ENCODE assay signal across 20 mouse cellular contexts in the genomic region with DNA sequence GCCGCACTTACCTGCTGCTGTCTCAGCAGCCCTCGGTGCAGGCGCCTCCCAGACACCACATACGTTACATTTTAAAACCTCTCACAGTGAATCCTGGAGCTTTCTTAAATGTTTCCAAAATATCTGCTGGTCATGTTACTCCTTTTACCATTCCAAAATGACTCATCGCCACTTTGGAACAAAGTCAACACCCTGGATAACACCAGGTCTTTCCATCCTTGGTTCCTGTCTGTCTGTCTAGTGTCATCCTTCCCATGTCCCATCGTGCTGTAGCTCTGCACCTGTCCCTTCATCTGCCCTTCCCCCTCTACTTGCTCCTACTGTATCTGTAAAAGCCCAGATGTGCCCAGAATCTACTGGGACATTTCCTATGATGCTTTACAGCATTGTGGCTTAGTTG. TPM values are rescaled to one million over a fixed set of nuclear protein-coding genes. Genes with fewer than 3 reads are reported as not detected.
DNase-seq lines count a peak whose midpoint lies in the region; ATAC-seq and TF ChIP-seq lines count a peak whose summit lies in the region.
"Had no signal": no experiment of that assay in that cellular context is flagged by ENCODE, and none has a peak within 500 bp of the region (broad histone marks: within the 10 kb centered on the region; RNA-seq: fewer than 3 reads in every experiment).

No protein-coding gene starts in this region.

- no peaks in the 10 kb centered on the region for H3K9me3 ChIP-seq in liver, embryonic 12.5 days (replicated peaks)
- H3K9me3 ChIP-seq in liver, postnatal 0 days (ENCODE audit: low read length): no peaks in the 10 kb centered on the region
- H3K9me3 ChIP-seq: embryonic facial prominence, embryonic 12.5 days; forebrain, embryonic 15.5 days; heart, embryonic 10.5 days; hindbrain, embryonic 13.5 days; midbrain, embryonic 10.5 days had no signal

- H3K9ac ChIP-seq in liver, embryonic 12.5 days: no peak overlapping the region
- no peak overlapping the region for H3K9ac ChIP-seq in liver, postnatal 0 days (replicated peaks)
- H3K9ac ChIP-seq: embryonic facial prominence, embryonic 12.5 days; forebrain, embryonic 15.5 days; hindbrain, embryonic 13.5 days; lung, embryonic 14.5 days had no signal

- H3K36me3 ChIP-seq in liver, embryonic 12.5 days: no peaks in the 10 kb centered on the region
- H3K36me3 ChIP-seq in liver, postnatal 0 days (replicated peaks; ENCODE audit: insufficient read depth, low read length): no peaks in the 10 kb centered on the region
- H3K36me3 ChIP-seq in myocyte (ENCODE audit: control insufficient read depth, insufficient read depth): no peaks in the 10 kb centered on the region
- H3K36me3 ChIP-seq: embryonic facial prominence, embryonic 12.5 days; forebrain, embryonic 15.5 days; heart, embryonic 10.5 days; hindbrain, embryonic 13.5 days; midbrain, embryonic 10.5 days had no signal

- no peaks in the 10 kb centered on the region for H3K27me3 ChIP-seq in liver, embryonic 12.5 days (replicated peaks)
- no peaks in the 10 kb centered on the region for H3K27me3 ChIP-seq in liver, postnatal 0 days (ENCODE audit: insufficient read depth, low read length)
- H3K27me3 ChIP-seq in myocyte (ENCODE audit: control insufficient read depth, insufficient read depth, insufficient read length): no peaks in the 10 kb centered on the region
- H3K27me3 ChIP-seq: embryonic facial prominence, embryonic 12.5 days; forebrain, embryonic 15.5 days; hindbrain, embryonic 13.5 days had no signal

- peak overlapping the region; percentile 53 for H3K27ac ChIP-seq in liver, embryonic 12.5 days
- no peak overlapping the region for H3K27ac ChIP-seq in liver, postnatal 0 days (ENCODE audit: low read depth)
- H3K27ac ChIP-seq: embryonic facial prominence, embryonic 12.5 days; forebrain, embryonic 15.5 days; heart, embryonic 10.5 days; hindbrain, embryonic 13.5 days; midbrain, embryonic 10.5 days had no signal

- 61% methylated on average over 6 of the region's 6 CpGs for WGBS in liver, embryonic 12.5 days (ENCODE audit: insufficient replicate concordance)
- WGBS in liver, postnatal 0 days (ENCODE audit: insufficient replicate concordance): 70% methylated on average over 6 of the region's 6 CpGs

- TF ChIP-seq CTCF in liver, postnatal 0 days (IDR thresholded peaks at IDR 0.05; ENCODE audit: low read depth): no peak

- no peak for TF ChIP-seq EP300 in liver, postnatal 0 days (IDR thresholded peaks at IDR 0.05; ENCODE audit: low read depth)

- TF ChIP-seq POLR2A in myocyte (IDR thresholded peaks at IDR 0.05; ENCODE audit: insufficient read length, low read depth): no peak

- ATAC-seq in liver, embryonic 12.5 days: no peak
- no peak for ATAC-seq in liver, postnatal 0 days
- ATAC-seq: activated CD4-positive, CD25-positive, alpha-beta regulatory T cell, adult 4 months; forebrain, embryonic 15.5 days had no signal

- peaks cover 73% of the 10 kb centered on the region for H3K4me1 ChIP-seq in liver, embryonic 12.5 days
- peaks cover 13% of the 10 kb centered on the region for H3K4me1 ChIP-seq in liver, postnatal 0 days (ENCODE audit: insufficient read depth)

- H3ac ChIP-seq in myocyte (ENCODE audit: control insufficient read depth, insufficient read length): no peak overlapping the region

- H3K4me3 ChIP-seq in liver, embryonic 12.5 days: no peak overlapping the region
- H3K4me3 ChIP-seq in liver, postnatal 0 days (ENCODE audit: low read depth, low read length): no peak overlapping the region
- no peak overlapping the region for H3K4me3 ChIP-seq in myocyte
- H3K4me3 ChIP-seq: embryonic facial prominence, embryonic 12.5 days; erythroblast, embryonic 14.5 days; forebrain, embryonic 15.5 days; heart, embryonic 10.5 days; hindbrain, embryonic 13.5 days; midbrain, embryonic 10.5 days had no signal

- H3K79me2 ChIP-seq in myocyte (ENCODE audit: control insufficient read depth, insufficient read depth): peaks cover 3% of the 10 kb centered on the region

- peak; percentile 48 for DNase-seq in adrenal gland, adult 2 months
- no peak for DNase-seq in adrenal gland, adult 18-20 months (ENCODE audit: low spot score in 2 of 2)
- DNase-seq in liver, postnatal 0 days: no peak
- DNase-seq in NIH3T3 (ENCODE audit: low read depth): peak; percentile 85
- no peak for DNase-seq in adipocyte (ENCODE audit: low spot score)
- DNase-seq in layer of hippocampus, adult 9-10 months (ENCODE audit: low spot score): no peak
- DNase-seq: cerebellum, adult 9-11 months; heart, postnatal 10 days; lung, embryonic 14.5 days; lung, postnatal 36 days; thymus, adult 18-20 months had no signal

- 0 out of 2 replicates have a peak overlapping the region, but pooled peaks have one; percentile 13 for H3K4me2 ChIP-seq in liver, embryonic 12.5 days
- no peak overlapping the region for H3K4me2 ChIP-seq in liver, postnatal 0 days (ENCODE audit: low read depth, low read length)
- H3K4me2 ChIP-seq in myocyte (ENCODE audit: low read depth): peak overlapping the region; percentile 72
- H3K4me2 ChIP-seq: embryonic facial prominence, embryonic 12.5 days; forebrain, embryonic 15.5 days; hindbrain, embryonic 13.5 days; lung, embryonic 14.5 days had no signal

TF ChIP-seq in myocyte, 11 proteins besides CTCF, POLR2A, EP300 and RAD21:
- TF ChIP-seq TCF12 (IDR thresholded peaks at IDR 0.05; ENCODE audit: insufficient read depth, poor library complexity, severe bottlenecking): no peak
- TF ChIP-seq MYOG (IDR thresholded peaks at IDR 0.05; ENCODE audit: control insufficient read depth in 1 of 3, insufficient read depth in 1 of 3, insufficient read length in 2 of 3, low read depth in 2 of 3): peak in 1 of 3 experiments; percentile 18
- TF ChIP-seq MYOD1 (IDR thresholded peaks at IDR 0.05; ENCODE audit: control insufficient read depth in 1 of 3, insufficient read length in 2 of 3, low read depth in 2 of 3): peak in 2 of 3 experiments; percentile 9 to 68

RNA-seq across cellular contexts. Expression of gene Fam234a, which starts 3.1 kb away (rescaled TPM):
- total RNA-seq in adrenal gland, adult 2 months (2021): 100 to 1,000 TPM; 110 to 137 TPM
- polyA plus RNA-seq in adrenal gland, adult 2 months (2012; rRNA removed): 103 and 112 TPM in 2 replicates
- total RNA-seq in adrenal gland, adult 18-20 months (2021): 100 to 1,000 TPM; 112 to 124 TPM
- 12.1 and 13.1 TPM in 2 replicates for polyA plus RNA-seq in liver, embryonic 12.5 days (2016; fragmentation: Nextera tagmentation; extraction: Ambion mirVana)
- polyA plus RNA-seq in liver, postnatal 0 days (2015; fragmentation: Nextera tagmentation; extraction: Ambion mirVana): 23.4 and 25.2 TPM in 2 replicates
- polyA plus RNA-seq in myocyte (2012; fragmentation: generic; extraction: Trizol): 65.4 TPM

RNA-seq across cellular contexts. Expression of gene Luc7l, which starts 11.7 kb away (rescaled TPM):
- 10 to 100 TPM; 44.3 to 58.6 TPM for total RNA-seq in adrenal gland, adult 2 months (2021)
- polyA plus RNA-seq in adrenal gland, adult 2 months (2012; rRNA removed): 26.4 and 30.5 TPM in 2 replicates
- 10 to 100 TPM; 61.9 to 81.4 TPM for total RNA-seq in adrenal gland, adult 18-20 months (2021)
- polyA plus RNA-seq in liver, embryonic 12.5 days (2016; fragmentation: Nextera tagmentation; extraction: Ambion mirVana): 59.4 and 62.6 TPM in 2 replicates
- 21.7 and 21.8 TPM in 2 replicates for polyA plus RNA-seq in liver, postnatal 0 days (2015; fragmentation: Nextera tagmentation; extraction: Ambion mirVana)
- polyA plus RNA-seq in myocyte (2012; fragmentation: generic; extraction: Trizol): 25.1 TPM

RNA-seq across cellular contexts. Expression of gene Arhgdig, which starts 33.4 kb away (rescaled TPM):
- 10 to 100 TPM; 11.4 to 16.3 TPM for total RNA-seq in adrenal gland, adult 2 months (2021)
- 9.8 and 13.7 TPM in 2 replicates for polyA plus RNA-seq in adrenal gland, adult 2 months (2012; rRNA removed)
- total RNA-seq in adrenal gland, adult 18-20 months (2021): 10 to 100 TPM; 12.7 to 13.2 TPM
- 36.1 and 36.9 TPM in 2 replicates for polyA plus RNA-seq in liver, embryonic 12.5 days (2016; fragmentation: Nextera tagmentation; extraction: Ambion mirVana)
- 3.1 and 4.9 TPM in 2 replicates for polyA plus RNA-seq in liver, postnatal 0 days (2015; fragmentation: Nextera tagmentation; extraction: Ambion mirVana)
- 12.6 TPM for polyA plus RNA-seq in myocyte (2012; fragmentation: generic; extraction: Trizol)
- polyA plus RNA-seq: activated CD4-positive, CD25-positive, alpha-beta regulatory T cell, adult 4 months had no signal

RNA-seq across cellular contexts. Expression of gene Rgs11, which starts 38.2 kb away (rescaled TPM):
- total RNA-seq in adrenal gland, adult 2 months (2021): 10 to 100 TPM; 31.9 to 37.2 TPM
- polyA plus RNA-seq in adrenal gland, adult 2 months (2012; rRNA removed): 147 and 149 TPM in 2 replicates
- total RNA-seq in adrenal gland, adult 18-20 months (2021): 10 to 100 TPM; 40.8 to 47.1 TPM
- polyA plus RNA-seq in liver, embryonic 12.5 days (2016; fragmentation: Nextera tagmentation; extraction: Ambion mirVana): 0.99 and 1.0 TPM in 2 replicates
- polyA plus RNA-seq in liver, postnatal 0 days (2015; fragmentation: Nextera tagmentation; extraction: Ambion mirVana): 0.21 TPM in 1 of 2 replicates, not detected in the other
- polyA plus RNA-seq in myocyte (2012; fragmentation: generic; extraction: Trizol): 0.62 TPM

RNA-seq across cellular contexts. Expression of gene Pdia2, which starts 42.1 kb away (rescaled TPM):
- 1 to 10 TPM in 1 of 2 experiments, under 1 TPM in 1; 0.63 to 1.3 TPM for total RNA-seq in adrenal gland, adult 2 months (2021)
- 0.44 and 0.56 TPM in 2 replicates for polyA plus RNA-seq in adrenal gland, adult 2 months (2012; rRNA removed)
- total RNA-seq in adrenal gland, adult 18-20 months (2021): under 1 TPM; 0.70 to 0.96 TPM
- 96.4 and 96.5 TPM in 2 replicates for polyA plus RNA-seq in liver, embryonic 12.5 days (2016; fragmentation: Nextera tagmentation; extraction: Ambion mirVana)
- 18.8 and 20.5 TPM in 2 replicates for polyA plus RNA-seq in liver, postnatal 0 days (2015; fragmentation: Nextera tagmentation; extraction: Ambion mirVana)
- 0.05 TPM for polyA plus RNA-seq in myocyte (2012; fragmentation: generic; extraction: Trizol)
- total RNA-seq: heart, postnatal 10 days had no signal
- polyA plus RNA-seq: activated CD4-positive, CD25-positive, alpha-beta regulatory T cell, adult 4 months; forebrain, embryonic 15.5 days had no signal

Comparison
In these comparisons a context has a peak if more than half of its experiments do, and no peak if none do; other contexts are left out.
1. DNase-seq: peak in adrenal gland, adult 2 months (single experiment) and NIH3T3 (single experiment); none in adrenal gland, adult 18-20 months (0 of 2), liver, postnatal 0 days (single experiment), adipocyte (single experiment) and layer of hippocampus, adult 9-10 months (single experiment).